Mouse (Mus musculus) midbrain, postnatal 0 days (tissue): ENCODE data around the gene Srsf10. TPM values are rescaled to one million over a fixed set of nuclear protein-coding genes. Genes with fewer than 3 reads are reported as not detected.

Source experiments
- ATAC-seq: fragments of 200-750 bp; cut with Nextera tagmentation; 2 replicates; pipeline ENCODE4 v1.8.0; 2017; ENCODE audit warnings: moderate number of reproducible peaks, mild to moderate bottlenecking, moderate TSS enrichment, moderate library complexity; ENCODE audit not compliant: low FRiP score
- DNase-seq: peaks from one replicate; pipeline ENCODE4 v3.0.0-alpha.2; 2015; ENCODE audit warnings: low spot score
- H3K27ac ChIP-seq: fragments of 300-500 bp; sonication (generic); 2 replicates; pipeline ENCODE4 v1.5.1; 2014; ENCODE audit warnings: low read depth, mild to moderate bottlenecking, low read length, mixed read lengths
- H3K27me3 ChIP-seq: fragments of 300-500 bp; sonication (generic); 2 replicates; pipeline ENCODE4 v1.6.1; 2014; ENCODE audit warnings: low read length, control low read depth, mixed read lengths; ENCODE audit not compliant: insufficient read depth
- H3K36me3 ChIP-seq: fragments of 300-500 bp; sonication (generic); 2 replicates; pipeline ENCODE4 v1.6.1; 2014; ENCODE audit warnings: low read length, control low read depth, mixed read lengths; ENCODE audit not compliant: insufficient read depth
- H3K4me1 ChIP-seq: fragments of 300-500 bp; sonication (generic); 2 replicates; pipeline ENCODE4 v1.6.1; 2014; ENCODE audit warnings: mild to moderate bottlenecking, control low read depth, antibody characterized with exemption, low read length, mixed read lengths; ENCODE audit not compliant: insufficient read depth
- H3K4me2 ChIP-seq: fragments of 300-500 bp; sonication (generic); 2 replicates; pipeline ENCODE4 v1.6.1; 2014; ENCODE audit warnings: low read depth, mild to moderate bottlenecking, low read length, mixed read lengths; ENCODE audit not compliant: poor library complexity, severe bottlenecking
- H3K4me3 ChIP-seq: fragments of 300-500 bp; sonication (generic); 2 replicates; pipeline ENCODE4 v1.5.1; 2014; ENCODE audit warnings: low read depth, mild to moderate bottlenecking, low read length, moderate library complexity
- H3K9ac ChIP-seq: fragments of 300-500 bp; sonication (generic); replicated peaks from 2 replicates; pipeline ENCODE4 v1.6.1; 2014; ENCODE audit warnings: mild to moderate bottlenecking, low read length, moderate library complexity, mixed read lengths; ENCODE audit not compliant: poor library complexity, severe bottlenecking
- H3K9me3 ChIP-seq: fragments of 300-500 bp; sonication (generic); 2 replicates; pipeline ENCODE4 v1.6.1; 2016; ENCODE audit warnings: low read length, control low read depth
- CTCF ChIP-seq: IDR thresholded peaks from 2 replicates; pipeline ENCODE4 v1.5.1; 2016; ENCODE audit warnings: antibody characterized with exemption, mild to moderate bottlenecking
- WGBS: fragments of 180-500 bp; shearing (Covaris S2); extraction: QIAGEN DNeasy Blood & Tissue Kit; methylation state at CpG from one replicate; pipeline ENCODE4 v1.1.7; 2014; 5-methylcytosine and 5-hydroxymethylcytosine counted together
- polyA plus RNA-seq: library from polyadenylated mRNA; unstranded; fragments of >200 nt; fragmentation: Nextera tagmentation; extraction: Ambion mirVana; gene quantifications from 2 replicates; pipeline ENCODE4 v1.2.1, GENCODE M21; 2015
- total RNA-seq: library from RNA; depleted of rRNA; stranded (reverse); fragments of >200 nt; gene quantifications from 2 replicates; pipeline ENCODE4 v1.2.3, GENCODE M21; 2014

Gene Srsf10
- total and polyA plus RNA-seq, 2 experiments from 2014 or later, result 66.6 to 155 TPM

DNA sequence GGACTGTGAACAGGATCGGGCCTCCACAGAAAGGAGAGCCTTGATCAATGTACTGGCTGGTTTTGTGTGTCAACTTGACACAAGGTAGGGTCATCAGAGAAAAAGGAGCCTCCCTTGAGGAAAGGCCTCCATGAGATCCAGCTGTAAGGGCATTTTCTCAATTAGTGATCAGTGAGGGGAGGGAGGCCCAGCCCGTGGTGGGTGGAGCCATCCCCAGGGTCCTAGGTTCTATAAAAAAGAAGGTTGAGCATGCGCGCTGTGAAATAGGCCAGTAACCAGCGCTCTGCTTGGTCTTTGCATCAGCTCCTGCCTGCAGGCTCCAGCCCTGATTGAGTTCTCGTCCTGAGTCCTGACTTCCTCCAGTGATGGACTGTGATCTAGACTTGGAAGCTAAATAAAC, 29.0 kb downstream of the Srsf10 start:
- Histone ChIP-seq H3K4me1 (no peaks in the 10 kb centered on the region), H3K27ac (no peak overlapping the region), H3K36me3 (no peaks in the 10 kb centered on the region), H3K4me2 (no peak overlapping the region), H3K27me3 (no peaks in the 10 kb centered on the region), H3K4me3 (no peak overlapping the region), H3K9ac (no peak overlapping the region), H3K9me3 (no peaks in the 10 kb centered on the region)
- TF ChIP-seq CTCF, result no peak
- ATAC-seq, result no peak
- DNase-seq, result no peak
- 65% methylated on average over 6 of the region's 6 CpGs for WGBS

DNA sequence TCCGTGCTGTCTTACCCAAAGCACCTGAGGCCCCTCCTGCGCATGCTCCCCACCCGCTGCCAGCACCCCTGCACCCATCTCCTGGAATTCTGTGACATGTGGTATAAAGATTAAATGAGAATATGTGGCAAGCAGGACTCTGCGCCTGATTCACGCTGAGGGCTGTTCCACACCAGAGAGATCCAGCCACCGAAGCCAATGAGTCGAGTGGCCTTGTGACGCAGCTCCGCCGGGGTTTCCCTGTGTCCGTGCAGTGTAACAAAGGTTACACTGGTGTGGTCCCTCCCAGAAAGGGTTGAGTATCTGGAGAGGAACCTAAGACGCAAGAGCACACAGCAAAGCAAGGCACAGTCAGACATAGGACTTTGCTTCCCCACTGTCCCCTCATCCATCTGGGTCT, 30.1 kb downstream of the Srsf10 start:
- TF ChIP-seq CTCF, result no peak
- Histone ChIP-seq H3K4me2 (no peak overlapping the region), H3K27me3 (no peaks in the 10 kb centered on the region), H3K9ac (0 out of 2 replicates have a peak overlapping the region, but pooled peaks have one; percentile 8), H3K4me1 (no peaks in the 10 kb centered on the region), H3K27ac (no peak overlapping the region), H3K9me3 (no peaks in the 10 kb centered on the region), H3K4me3 (no peak overlapping the region), H3K36me3 (no peaks in the 10 kb centered on the region)
- WGBS, result 92% methylated on average over 12 of the region's 12 CpGs
- DNase-seq (no peak), ATAC-seq (no peak)

DNA sequence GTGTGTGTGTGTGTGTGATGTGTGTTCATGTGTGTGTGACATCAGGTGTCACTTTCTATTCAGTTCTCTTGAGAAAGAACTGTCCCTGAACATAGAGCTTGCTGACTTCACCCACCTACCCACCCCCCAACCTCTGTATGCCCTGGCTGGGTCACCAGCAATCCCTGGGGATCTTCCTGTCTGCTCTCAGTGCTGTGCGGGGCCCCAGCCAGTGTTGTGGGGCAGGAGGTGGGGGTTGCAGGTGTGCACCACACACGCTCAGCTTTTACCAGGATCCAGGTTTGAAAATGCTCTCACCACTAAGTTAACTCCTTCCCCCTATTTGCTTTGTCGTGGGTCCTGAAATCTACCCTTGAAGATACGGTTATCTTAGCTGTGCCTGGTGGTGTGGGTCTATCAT, 30.6 kb downstream of the Srsf10 start:
- Histone ChIP-seq H3K27ac (no peak overlapping the region), H3K9me3 (no peaks in the 10 kb centered on the region), H3K36me3 (no peaks in the 10 kb centered on the region), H3K9ac (0 out of 2 replicates have a peak overlapping the region, but pooled peaks have one; percentile 8), H3K27me3 (no peaks in the 10 kb centered on the region), H3K4me3 (no peak overlapping the region), H3K4me1 (no peaks in the 10 kb centered on the region), H3K4me2 (no peak overlapping the region)
- DNase-seq (no peak), ATAC-seq (no peak)
- 92% methylated on average over 4 of the region's 4 CpGs for WGBS
- TF ChIP-seq CTCF, result no peak

DNA sequence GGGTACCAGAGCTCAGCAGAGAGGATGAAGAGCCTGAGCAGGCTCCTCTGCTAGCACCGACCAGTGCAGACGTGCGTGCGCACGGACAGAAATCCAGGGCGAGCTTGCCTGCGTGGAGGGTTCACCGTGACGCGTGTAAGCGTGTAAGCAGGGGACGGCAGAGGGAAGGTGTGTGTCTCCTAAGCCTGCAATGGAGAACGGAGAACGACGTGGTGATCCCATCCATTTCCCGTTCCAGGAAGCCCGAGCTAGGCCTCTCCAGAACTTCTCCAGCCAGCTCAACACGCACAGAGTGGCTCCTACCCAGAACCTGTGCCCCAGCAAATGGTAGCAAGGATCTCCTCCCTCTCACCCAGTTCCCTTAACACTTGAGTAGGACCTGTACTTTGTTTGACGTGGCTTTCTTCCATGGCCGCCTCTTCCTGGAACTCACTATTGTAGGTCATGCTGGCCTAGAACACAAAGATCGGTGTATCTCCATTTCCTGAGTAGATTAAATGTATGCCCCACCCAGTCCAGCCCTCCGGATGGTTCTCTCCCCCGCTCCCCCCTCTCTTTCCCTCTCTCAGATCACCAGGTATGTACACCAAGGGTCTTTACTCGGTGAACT, 33.0 kb downstream of the Srsf10 start:
- WGBS, result 92% methylated on average over 24 of the region's 24 CpGs
- H3K4me3 ChIP-seq, result no peak overlapping the region
- no peak overlapping the region for H3K27ac ChIP-seq
- DNase-seq (no peak), ATAC-seq (no peak)
- no peaks in the 10 kb centered on the region for H3K4me1 ChIP-seq
- no peak overlapping the region for H3K4me2 ChIP-seq
- no peak for TF ChIP-seq CTCF
- H3K36me3 ChIP-seq, result no peaks in the 10 kb centered on the region
- no peaks in the 10 kb centered on the region for H3K9me3 ChIP-seq
- H3K27me3 ChIP-seq, result no peaks in the 10 kb centered on the region
- no peak overlapping the region for H3K9ac ChIP-seq

DNA sequence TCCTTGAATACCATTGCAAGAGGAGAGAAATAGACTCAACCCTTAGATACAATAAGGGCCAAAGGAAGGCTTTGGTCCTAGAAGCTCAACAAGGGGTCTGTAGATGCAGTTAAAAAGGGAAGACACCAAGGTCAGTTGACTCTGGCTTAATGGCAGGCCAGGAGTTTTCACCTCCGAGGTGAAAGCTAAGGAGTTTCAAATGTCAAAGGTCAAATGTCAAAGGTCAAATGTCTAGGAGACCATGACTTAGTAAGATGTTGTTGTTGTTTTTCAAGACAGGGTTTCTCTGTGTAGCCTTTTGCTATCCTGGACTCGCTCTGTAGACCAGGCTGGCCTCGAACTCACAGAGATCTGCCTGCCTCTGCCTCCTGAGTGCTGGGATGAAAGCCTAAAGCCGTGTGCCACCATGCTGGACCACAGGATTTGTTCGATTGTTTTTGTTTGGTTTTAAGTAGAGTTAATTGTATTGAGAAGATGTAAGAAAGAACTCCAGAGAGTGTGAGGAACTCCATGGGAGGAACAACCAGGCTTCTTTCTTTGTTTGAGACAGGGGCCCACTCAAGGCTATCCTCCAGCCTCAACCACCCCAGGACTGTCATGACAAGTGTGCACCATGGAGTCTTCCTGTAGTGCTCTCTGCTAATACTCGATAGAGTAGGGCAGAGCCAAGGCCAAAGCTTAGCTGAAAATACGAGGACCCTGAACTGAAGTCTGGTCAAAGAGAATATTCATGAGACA, 33.8 kb downstream of the Srsf10 start:
- WGBS, result 76% methylated on average over 7 of the region's 7 CpGs
- TF ChIP-seq CTCF, result no peak
- Histone ChIP-seq H3K36me3 (no peaks in the 10 kb centered on the region), H3K4me3 (no peak overlapping the region), H3K27me3 (no peaks in the 10 kb centered on the region), H3K4me2 (no peak overlapping the region), H3K27ac (no peak overlapping the region), H3K4me1 (no peaks in the 10 kb centered on the region), H3K9ac (no peak overlapping the region), H3K9me3 (no peaks in the 10 kb centered on the region)
- no peak for ATAC-seq
- no peak for DNase-seq

DNA sequence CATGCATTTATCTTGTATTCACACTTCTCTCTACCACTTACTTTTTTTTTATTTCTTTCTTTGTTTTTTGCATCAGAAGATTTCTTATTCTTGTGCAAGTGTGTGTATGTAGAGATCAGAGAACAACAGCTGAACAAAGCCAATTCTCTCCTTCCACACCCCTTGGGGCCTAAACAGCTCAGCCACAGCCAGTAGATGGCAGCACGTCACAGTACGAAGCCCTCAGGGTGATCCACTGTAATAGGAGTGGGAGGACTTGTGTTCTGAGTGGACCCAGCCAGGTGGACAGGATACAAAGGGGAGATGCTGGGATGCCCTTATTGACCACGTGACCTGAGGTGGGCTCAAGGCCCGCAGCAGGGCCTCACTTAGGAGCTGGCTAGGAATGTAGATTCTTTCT, 34.3 kb downstream of the Srsf10 start:
- ATAC-seq (no peak), DNase-seq (peak; percentile 78)
- TF ChIP-seq CTCF, result peak; percentile 79
- Histone ChIP-seq H3K4me1 (no peaks in the 10 kb centered on the region), H3K36me3 (no peaks in the 10 kb centered on the region), H3K27ac (no peak overlapping the region), H3K27me3 (no peaks in the 10 kb centered on the region), H3K9ac (no peak overlapping the region), H3K4me3 (no peak overlapping the region), H3K9me3 (no peaks in the 10 kb centered on the region), H3K4me2 (no peak overlapping the region)
- 11% methylated on average over 4 of the region's 4 CpGs for WGBS
